Mouse (Mus musculus): Measurements from ENCODE around the gene Pik3r2.

The Pik3r2 gene

GRCm38 (mm10) chr8:70773410-70773809 lies 3.1 kb downstream of the Pik3r2 start:
- no peak for DNase-seq (ENCODE audit: low spot score in 2 of 2)

- no peak for DNase-seq (ENCODE audit: low spot score in 2 of 2)
Observed at GRCm38 (mm10) chr8:70772890-70773289, 3.6 kb downstream of the Pik3r2 start.

GRCm38 (mm10) chr8:70772075-70772474 lies 4.4 kb downstream of the Pik3r2 start:
- DNase-seq (ENCODE audit: low spot score in 2 of 2) = no peak

- no peak for DNase-seq (ENCODE audit: low spot score in 2 of 2)
Observed at GRCm38 (mm10) chr8:70771217-70771616, 5.3 kb downstream of the Pik3r2 start.

GRCm38 (mm10) chr8:70770748-70771147 lies 5.8 kb downstream of the Pik3r2 start:
- DNase-seq (ENCODE audit: low spot score in 2 of 2) = no peak

- no peak for DNase-seq (ENCODE audit: low spot score in 2 of 2)
Observed at GRCm38 (mm10) chr8:70769858-70770257, 6.7 kb downstream of the Pik3r2 start.

- DNase-seq (ENCODE audit: low spot score in 2 of 2) = peak; percentile 98 to 100
Observed at GRCm38 (mm10) chr8:70769359-70769758, 7.2 kb downstream of the Pik3r2 start.

GRCm38 (mm10) chr8:70768956-70769355 lies 7.6 kb downstream of the Pik3r2 start:
- DNase-seq (ENCODE audit: low spot score in 2 of 2) = no peak

- DNase-seq (ENCODE audit: low spot score in 2 of 2) = peak in 1 of 2 experiments; percentile 71
Observed at GRCm38 (mm10) chr8:70768231-70768776, 8.2 kb downstream of the Pik3r2 start.

GRCm38 (mm10) chr8:70767503-70767902 lies 9.0 kb downstream of the Pik3r2 start:
- DNase-seq (ENCODE audit: low spot score in 2 of 2) = no peak

- peak; percentile 78 to 84 for DNase-seq (ENCODE audit: low spot score in 2 of 2)
Observed at GRCm38 (mm10) chr8:70766571-70767440, 9.7 kb downstream of the Pik3r2 start.

GRCm38 (mm10) chr8:70765838-70766570 lies 10.5 kb downstream of the Pik3r2 start:
- peak; percentile 74 to 86 for DNase-seq (ENCODE audit: low spot score in 2 of 2)

GRCm38 (mm10) chr8:70765329-70765728 lies 11.2 kb downstream of the Pik3r2 start:
- DNase-seq (ENCODE audit: low spot score in 2 of 2) = no peak

GRCm38 (mm10) chr8:70764676-70765075 lies 11.8 kb downstream of the Pik3r2 start:
- DNase-seq (ENCODE audit: low spot score in 2 of 2) = no peak

GRCm38 (mm10) chr8:70764026-70764425 lies 12.5 kb downstream of the Pik3r2 start:
- peak in 1 of 2 experiments; percentile 68 for DNase-seq (ENCODE audit: low spot score in 2 of 2)

- peak; percentile 83 to 95 for DNase-seq (ENCODE audit: low spot score in 2 of 2)
Observed at GRCm38 (mm10) chr8:70763354-70763753, 13.2 kb downstream of the Pik3r2 start.

- DNase-seq (ENCODE audit: low spot score in 2 of 2) = peak in 1 of 2 experiments; percentile 66
Observed at GRCm38 (mm10) chr8:70762118-70762517, 14.4 kb downstream of the Pik3r2 start.

GRCm38 (mm10) chr8:70760775-70761406 lies 15.6 kb downstream of the Pik3r2 start, which contains the start of gene Mpv17l2:
Gene Mpv17l2 (minus strand): TSS chr8:70760946.
- DNase-seq (ENCODE audit: low spot score in 2 of 2) = peak; percentile 95

GRCm38 (mm10) chr8:70760350-70760749 lies 16.2 kb downstream of the Pik3r2 start:
- no peak for DNase-seq (ENCODE audit: low spot score in 2 of 2)

GRCm38 (mm10) chr8:70758616-70759561 lies 17.6 kb downstream of the Pik3r2 start:
- DNase-seq (ENCODE audit: low spot score in 2 of 2) = no peak

GRCm38 (mm10) chr8:70758308-70758615 lies 18.3 kb downstream of the Pik3r2 start:
- DNase-seq (ENCODE audit: low spot score in 2 of 2) = no peak
